Mouse (Mus musculus) kidney, adult 18-20 months (tissue): ENCODE data around the gene Osbp2.
"Not testable (repeated sequence)": the region's sequence is repeated elsewhere in the genome, so short reads cannot be mapped to it uniquely, and the experiment has no call there.

Source experiments
- DNase-seq: peaks from one replicate; pipeline ENCODE4 v3.0.0; 2021

Gene Osbp2

GRCm38 (mm10) chr11:3863454-3864112 lies at the start of gene Osbp2:
Gene Osbp2, minus strand, starts transcription at chr11:3863903.
- DNase-seq: peak; percentile 78

DNA sequence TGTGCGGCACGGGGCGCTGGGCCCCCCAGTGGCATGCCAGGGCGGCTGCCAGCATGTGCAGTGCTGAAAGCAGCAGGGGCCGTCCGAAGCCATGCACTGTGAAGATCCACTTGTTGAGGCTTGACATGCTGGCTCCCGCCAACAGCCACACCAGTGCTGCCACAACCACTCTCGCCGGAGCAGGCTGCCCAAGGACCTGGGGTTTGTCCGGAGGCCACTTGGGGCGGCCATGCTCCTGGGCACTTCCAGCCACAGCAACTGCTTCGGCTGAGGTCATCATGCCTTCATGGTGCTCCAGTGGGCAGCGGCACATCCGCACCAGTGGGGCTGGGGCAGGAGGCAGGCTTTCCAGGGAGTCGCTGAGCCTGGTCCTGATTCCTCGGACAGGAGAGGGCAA lies 49.2 kb upstream of the Osbp2 start:
- no peak for DNase-seq

GRCm38 (mm10) chr11:3912100-3912874 lies 48.6 kb upstream of the Osbp2 start:
- DNase-seq: peak; percentile 7

DNA sequence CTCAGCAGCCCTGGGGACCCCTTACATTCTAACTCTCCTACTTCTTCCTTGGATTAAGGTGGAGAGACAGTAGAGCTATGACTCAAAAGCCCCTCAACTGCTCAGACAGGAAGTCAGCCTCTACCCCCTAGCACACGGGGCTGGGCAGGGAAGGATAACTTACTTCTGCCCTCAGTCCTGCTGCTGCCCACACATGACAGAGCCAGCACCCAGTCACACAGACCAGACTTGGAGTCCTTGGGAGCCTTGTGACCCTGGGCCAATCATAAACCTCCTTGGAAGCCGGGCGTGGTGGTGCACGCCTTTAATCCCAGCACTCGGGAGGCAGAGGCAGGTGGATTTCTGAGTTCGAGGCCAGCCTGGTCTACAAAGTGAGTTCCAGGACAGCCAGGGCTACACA lies 47.7 kb upstream of the Osbp2 start:
- DNase-seq: not testable (repeated sequence)

GRCm38 (mm10) chr11:3910513-3911310 lies 47.0 kb upstream of the Osbp2 start:
- peak; percentile 11 for DNase-seq

GRCm38 (mm10) chr11:3909236-3909635 lies 45.5 kb upstream of the Osbp2 start:
- DNase-seq: no peak

- no peak for DNase-seq
Observed at GRCm38 (mm10) chr11:3905446-3905845, 41.7 kb upstream of the Osbp2 start.

- no peak for DNase-seq
Observed at GRCm38 (mm10) chr11:3904673-3905072, 41.0 kb upstream of the Osbp2 start.

- DNase-seq: peak; percentile 90
Observed at GRCm38 (mm10) chr11:3903046-3903445, 39.3 kb upstream of the Osbp2 start.

DNA sequence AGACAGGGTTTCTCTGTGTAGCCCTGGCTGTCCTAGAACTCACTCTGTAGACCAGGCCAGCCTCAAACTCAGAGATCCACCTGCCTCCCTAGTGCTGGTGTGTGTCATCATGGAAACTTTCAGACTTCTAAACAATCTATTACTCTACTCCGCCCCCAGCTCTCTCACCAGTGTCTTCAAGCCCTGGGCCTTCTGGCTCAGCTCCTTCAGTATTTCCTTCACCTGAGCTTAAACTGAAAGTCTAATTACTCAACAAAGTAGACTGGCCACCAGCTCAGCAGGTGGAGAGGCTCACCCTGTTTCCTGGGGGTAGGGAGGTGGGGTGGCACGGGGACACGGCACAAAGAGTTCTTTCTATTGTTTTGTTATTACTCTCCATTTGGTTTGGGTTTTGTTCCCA lies 38.8 kb upstream of the Osbp2 start:
- DNase-seq: no peak

GRCm38 (mm10) chr11:3900296-3900695 lies 36.6 kb upstream of the Osbp2 start:
- DNase-seq: no peak

GRCm38 (mm10) chr11:3895933-3896332 lies 32.2 kb upstream of the Osbp2 start:
- no peak for DNase-seq

DNA sequence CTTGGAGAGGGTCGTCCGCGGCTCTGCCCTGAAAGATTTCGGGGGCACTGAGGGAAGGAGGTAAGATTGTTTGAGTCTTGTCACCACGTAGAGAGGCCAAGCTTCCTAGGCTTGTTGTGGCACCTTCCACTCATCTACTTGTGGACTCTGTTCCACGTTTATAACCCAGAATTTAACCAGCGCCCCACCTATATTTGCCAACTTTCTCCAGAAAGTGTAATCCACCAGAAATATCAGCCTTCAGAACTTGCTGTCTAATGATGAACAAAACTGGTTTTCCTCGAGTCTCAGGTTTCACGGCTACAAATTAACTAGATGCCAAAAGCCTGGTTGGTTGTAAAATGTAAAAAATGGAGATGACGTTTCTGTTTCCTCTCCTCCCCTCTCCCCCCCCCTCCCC lies 31.8 kb upstream of the Osbp2 start:
- no peak for DNase-seq

DNA sequence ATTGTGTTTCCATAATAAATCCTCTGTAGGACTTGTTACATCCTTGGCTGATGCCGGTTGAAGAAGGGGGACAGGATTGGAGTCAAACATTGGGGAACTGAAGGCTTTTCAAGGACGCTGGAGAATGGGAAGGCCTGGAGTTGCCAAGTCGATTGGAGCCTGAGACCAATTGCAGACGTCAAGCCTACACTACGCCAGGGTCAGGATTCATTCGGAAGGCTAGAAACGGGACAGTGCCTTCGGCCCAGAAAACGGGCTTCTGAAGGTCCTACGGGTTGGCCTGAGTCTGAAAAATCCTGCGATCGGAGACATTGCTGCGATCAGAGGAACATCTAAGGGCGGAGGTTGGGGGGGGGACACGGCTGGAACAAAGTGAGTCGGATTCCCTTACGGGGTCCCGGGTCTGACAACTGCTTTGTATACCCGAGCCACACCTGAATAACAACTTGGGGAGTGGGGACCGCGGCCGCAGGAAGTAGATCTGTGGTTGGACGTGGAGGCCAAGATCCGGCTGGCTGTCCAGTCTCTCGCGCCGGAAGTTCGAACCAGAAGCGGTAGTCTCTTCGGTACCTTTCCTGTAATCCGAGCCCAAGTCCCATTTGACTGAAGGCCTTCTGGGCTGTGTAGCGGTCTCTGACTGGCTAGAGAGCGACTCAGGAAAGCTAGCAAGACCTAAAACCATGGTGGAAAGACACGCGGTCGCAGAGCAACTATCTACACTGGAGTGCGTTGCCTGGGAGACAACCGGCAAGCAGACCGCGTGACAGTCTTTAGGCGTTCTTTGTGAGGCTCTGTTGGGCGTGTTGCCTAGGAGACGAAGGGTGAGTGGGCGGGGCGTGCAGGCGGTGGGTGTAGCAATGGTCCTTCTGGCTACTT lies 30.9 kb upstream of the Osbp2 start, which contains the start of the genes 4921536K21Rik and Dusp18:
Gene 4921536K21Rik (minus strand): TSS at position 693 of the 876 bp plus-strand sequence.
Gene Dusp18 (plus strand): TSS at position 835 of the 876 bp plus-strand sequence.
- DNase-seq: peak; percentile 95

GRCm38 (mm10) chr11:3893970-3894369 lies 30.3 kb upstream of the Osbp2 start:
- no peak for DNase-seq

DNA sequence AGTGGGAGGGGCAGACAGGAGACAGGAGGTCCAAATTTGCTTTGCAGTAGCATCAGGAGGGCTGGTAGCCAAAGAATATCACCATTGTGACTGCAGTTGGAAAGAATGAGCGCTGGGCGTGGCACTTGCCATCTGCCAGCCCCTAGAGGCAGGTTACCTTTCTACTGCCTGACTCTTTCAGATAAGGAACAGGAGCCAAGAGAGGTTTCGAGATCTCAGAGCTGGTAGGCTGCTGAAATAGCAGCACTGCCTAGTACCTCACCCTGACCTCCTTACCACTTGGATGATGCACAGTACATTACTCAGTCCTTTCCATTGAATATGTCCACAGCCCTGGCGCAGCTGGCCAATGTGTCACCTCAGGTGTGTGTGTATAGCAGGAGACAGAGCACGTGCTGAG lies 23.6 kb upstream of the Osbp2 start:
- no peak for DNase-seq

DNA sequence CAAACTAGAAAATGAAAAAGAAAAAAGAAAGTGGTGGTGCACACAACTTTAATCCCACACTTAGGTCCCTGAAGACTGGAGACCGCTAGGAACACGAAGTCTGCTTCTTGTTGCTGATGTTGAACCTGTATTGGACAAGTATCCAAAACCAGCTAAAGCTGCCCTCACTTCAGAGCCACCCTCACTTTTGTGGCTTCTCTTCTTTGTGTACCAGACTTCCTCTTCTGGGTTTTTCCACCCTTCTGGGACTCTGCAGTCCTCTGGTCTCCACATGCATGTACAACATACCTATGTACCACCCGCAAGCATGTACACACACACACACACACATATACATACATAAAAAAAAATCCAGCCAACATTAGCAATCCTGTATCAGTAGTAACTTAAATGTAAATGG lies 20.0 kb upstream of the Osbp2 start:
- DNase-seq: no peak

DNA sequence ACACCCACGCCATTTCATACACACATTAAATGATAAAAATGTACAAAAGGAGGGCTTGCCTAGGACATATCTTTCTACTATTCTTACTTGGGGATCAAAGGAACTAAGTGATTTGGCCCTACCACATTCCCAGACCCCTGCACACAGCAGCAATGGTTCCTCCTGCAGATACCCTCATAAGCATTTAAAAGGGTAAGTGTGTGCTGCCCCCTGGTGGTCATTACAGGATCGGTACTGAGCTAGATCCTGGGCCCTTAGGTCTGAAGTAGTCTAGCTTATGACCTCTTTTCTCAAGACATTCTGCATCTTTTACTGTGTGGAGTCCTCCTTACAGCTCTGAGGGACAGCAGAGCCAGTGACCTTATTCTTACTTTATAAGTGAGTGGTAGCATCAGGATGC lies 16.1 kb upstream of the Osbp2 start:
- peak; percentile 81 for DNase-seq

DNA sequence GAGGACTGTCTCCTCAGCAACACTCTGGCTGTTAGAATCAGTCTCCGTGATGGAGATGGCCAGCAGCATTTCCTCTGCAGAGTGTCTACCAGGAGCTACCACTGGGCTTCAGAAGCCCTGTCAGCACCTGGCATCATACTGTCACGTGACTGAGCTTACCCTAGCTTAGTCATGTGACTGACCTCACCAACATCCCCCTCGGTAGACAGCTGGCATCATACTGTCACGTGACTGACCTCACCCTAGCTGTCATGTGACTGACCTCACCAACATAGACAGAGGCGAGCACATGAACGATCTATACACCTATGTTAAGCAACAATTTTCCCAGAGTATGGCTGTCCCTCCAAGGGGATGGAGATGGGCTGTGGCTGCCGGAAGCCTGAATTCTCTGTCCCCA lies 15.0 kb upstream of the Osbp2 start:
- DNase-seq: no peak

- DNase-seq: no peak
Observed at GRCm38 (mm10) chr11:3876419-3876818, 12.7 kb upstream of the Osbp2 start.

- DNase-seq: peak; percentile 7
Observed at GRCm38 (mm10) chr11:3864343-3864742, 640 bp upstream of the Osbp2 start.

- DNase-seq: no peak
Observed at GRCm38 (mm10) chr11:3862661-3863453, 846 bp downstream of the Osbp2 start.
